Mouse (Mus musculus) stomach, adult 2 months (tissue): Measurements from ENCODE around the gene Muc3a. TPM values are rescaled to one million over a fixed set of nuclear protein-coding genes. Genes with fewer than 3 reads are reported as not detected.

ENCODE experiments used
- polyA plus RNA-seq: library from polyadenylated mRNA; depleted of rRNA; stranded (reverse); fragments of >200 nt; gene quantifications from 2 replicates; pipeline ENCODE4 v1.2.3, GENCODE M21; 2012; rRNA removed

Gene Muc3a
- 0.66 and 1.4 TPM in 2 replicates for polyA plus RNA-seq

GRCm38 (mm10) chr5:137212289-137212688 lies at the start of gene Muc3a:
Gene Muc3a (minus strand): TSS chr5:137212389.

Other genes with a start within 250 kb of the Muc3a start
- 3.0 and 3.8 TPM in 2 replicates for gene Cldn15, start 245.8 kb downstream of the Muc3a start, polyA plus RNA-seq
- gene Plod3, start 225.4 kb downstream of the Muc3a start, polyA plus RNA-seq, result 24.0 and 28.8 TPM in 2 replicates
- 68.0 and 87.7 TPM in 2 replicates for gene Znhit1, start 224.4 kb downstream of the Muc3a start, polyA plus RNA-seq
- gene Vgf, start 186.0 kb downstream of the Muc3a start, polyA plus RNA-seq, result 0.75 and 1.5 TPM in 2 replicates
- 39.9 and 51.1 TPM in 2 replicates for gene Ap1s1, start 166.3 kb downstream of the Muc3a start, polyA plus RNA-seq
- 0.74 and 2.6 TPM in 2 replicates for gene Serpine1, start 140.1 kb downstream of the Muc3a start, polyA plus RNA-seq
- 3.1 and 4.6 TPM in 2 replicates for gene Trim56, start 96.2 kb downstream of the Muc3a start, polyA plus RNA-seq
- gene Muc3, start 63.1 kb downstream of the Muc3a start, polyA plus RNA-seq, result 0.08 and 0.14 TPM in 2 replicates
- 4.7 and 6.0 TPM in 2 replicates for gene Ache, start 75.1 kb upstream of the Muc3a start, polyA plus RNA-seq
- 12.6 and 15.1 TPM in 2 replicates for gene Ufsp1, start 82.2 kb upstream of the Muc3a start, polyA plus RNA-seq
- gene Srrt, start 95.3 kb upstream of the Muc3a start, polyA plus RNA-seq, result 78.2 and 78.7 TPM in 2 replicates
- 25.8 and 29.0 TPM in 2 replicates for gene Trip6, start 102.0 kb upstream of the Muc3a start, polyA plus RNA-seq
- 11.6 and 13.8 TPM in 2 replicates for gene Slc12a9, start 121.2 kb upstream of the Muc3a start, polyA plus RNA-seq
- 10.5 and 12.4 TPM in 2 replicates for gene Ephb4, start 137.7 kb upstream of the Muc3a start, polyA plus RNA-seq